Mouse (Mus musculus): ENCODE data around the gene Ppp2r1b.

- TF ChIP-seq CTCF (IDR thresholded peaks at IDR 0.05; ENCODE audit: low read depth, low read length) (no peak), POLR2A (IDR thresholded peaks at IDR 0.05; ENCODE audit: insufficient read depth, low read length) (no peak)
These were observed 31.3 kb upstream of the Ppp2r1b start for GRCm38 (mm10) chr9:50813796-50814195.

Data from ES-Bruce4 (cell line).